Mouse (Mus musculus): ENCODE measurements around the gene Rps19bp1.

DNA sequence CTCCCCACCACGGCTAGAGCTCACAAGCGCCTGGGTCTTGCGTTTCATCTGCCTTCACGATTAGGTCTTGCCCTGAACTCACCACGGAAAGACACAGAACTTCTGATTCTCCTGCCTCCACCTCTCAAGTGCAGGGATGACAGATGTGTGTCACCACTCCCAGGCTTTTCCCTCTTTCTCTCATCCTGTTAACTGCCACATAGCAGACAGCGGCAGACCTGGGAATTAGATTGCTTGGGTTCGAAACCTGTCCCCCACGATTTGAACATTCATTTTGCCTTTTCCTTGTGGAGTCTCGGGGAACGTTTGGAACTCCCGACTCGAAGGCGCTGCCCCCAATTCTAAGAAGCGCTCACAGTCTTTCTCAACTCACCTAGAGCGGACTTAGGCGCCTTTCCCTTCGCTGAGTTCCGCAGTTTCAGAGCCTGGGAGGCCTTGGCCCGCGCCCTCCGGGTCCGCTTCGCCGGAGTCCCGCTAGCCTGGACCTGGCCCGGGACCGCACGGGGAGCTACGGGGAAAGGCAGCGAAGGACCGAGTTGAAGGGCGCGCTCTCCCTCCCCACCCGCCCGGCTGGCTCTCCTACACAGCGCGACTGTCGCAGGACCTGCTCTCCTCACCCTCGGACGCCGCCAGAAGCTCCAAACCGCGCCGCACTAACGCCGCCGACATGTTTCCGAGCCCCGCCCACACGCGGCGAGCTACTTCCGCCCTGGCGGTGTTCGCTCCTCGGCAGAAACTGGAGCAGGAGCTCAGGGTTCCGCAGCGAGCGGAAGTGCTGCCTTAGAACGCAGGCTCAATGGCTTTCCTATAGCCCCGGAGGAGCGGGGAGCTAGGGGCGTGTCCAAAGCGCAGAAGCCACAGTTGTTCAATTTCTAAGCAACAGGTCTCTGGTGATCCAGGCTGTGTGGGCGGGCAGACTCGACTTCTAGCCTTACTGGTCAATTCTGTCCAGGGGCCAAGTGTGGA, at the start of gene Rps19bp1:
- TF ChIP-seq CTCF (IDR thresholded peaks at IDR 0.05; ENCODE audit: low read depth, low read length): no peak
- TF ChIP-seq POLR2A (IDR thresholded peaks at IDR 0.05; ENCODE audit: borderline replicate concordance, low read depth, low read length): no peak; the same call in 1 of the 2 replicates

All from bone marrow macrophage, adult 2 months (primary cell).